Mouse (Mus musculus): ENCODE data around the gene Rbm4b.

GRCm38 (mm10) chr19:4742229-4742628 is 14.1 kb upstream of the Rbm4b start:
- TF ChIP-seq CTCF (conservative IDR thresholded peaks at IDR 0.05; ENCODE audit: low read length) (no peak), POU5F1 (IDR thresholded peaks at IDR 0.05; ENCODE audit: borderline replicate concordance, low read length) (no peak), NANOG (IDR thresholded peaks at IDR 0.05; ENCODE audit: borderline replicate concordance, low read length) (no peak)
